Mouse (Mus musculus) limb, embryonic 13.5 days (tissue): ENCODE results near the gene Fhit. TPM values are rescaled to one million over a fixed set of nuclear protein-coding genes. Genes with fewer than 3 reads are reported as not detected.

ENCODE experiments used
- ATAC-seq: fragments of 200-750 bp; cut with Nextera tagmentation; 2 replicates; pipeline ENCODE4 v1.8.0; 2017; ENCODE audit warnings: low read depth, moderate number of reproducible peaks, moderate TSS enrichment; ENCODE audit not compliant: low FRiP score
- H3K27ac ChIP-seq: fragments of 300-500 bp; sonication (generic); 2 replicates; pipeline ENCODE4 v1.5.1; 2015; ENCODE audit warnings: inconsistent platforms, mild to moderate bottlenecking, moderate library complexity
- H3K27me3 ChIP-seq: fragments of 300-500 bp; sonication (generic); 2 replicates; pipeline ENCODE4 v1.6.1; 2015; ENCODE audit warnings: mild to moderate bottlenecking, inconsistent platforms
- H3K36me3 ChIP-seq: fragments of 300-500 bp; sonication (generic); 2 replicates; pipeline ENCODE4 v1.6.1; 2015; ENCODE audit warnings: inconsistent platforms, mild to moderate bottlenecking, moderate library complexity
- H3K4me1 ChIP-seq: fragments of 300-500 bp; sonication (generic); 2 replicates; pipeline ENCODE4 v1.6.1; 2015; ENCODE audit warnings: inconsistent platforms
- H3K4me2 ChIP-seq: fragments of 300-500 bp; sonication (generic); replicated peaks from 2 replicates; pipeline ENCODE4 v1.6.1; 2015; ENCODE audit warnings: inconsistent platforms, mild to moderate bottlenecking, moderate library complexity
- H3K4me3 ChIP-seq: fragments of 300-500 bp; sonication (generic); 2 replicates; pipeline ENCODE4 v1.5.1; 2015; ENCODE audit warnings: moderate library complexity, mild to moderate bottlenecking, inconsistent platforms
- H3K9ac ChIP-seq: fragments of 300-500 bp; sonication (generic); 2 replicates; pipeline ENCODE4 v1.6.1; 2015; ENCODE audit warnings: mild to moderate bottlenecking, inconsistent platforms
- H3K9me3 ChIP-seq: fragments of 300-500 bp; sonication (generic); 2 replicates; pipeline ENCODE4 v1.6.1; 2016; ENCODE audit warnings: inconsistent platforms
- WGBS: fragments of 180-500 bp; shearing (Covaris S2); methylation state at CpG from one replicate; pipeline ENCODE4 v1.1.7; 2015; 5-methylcytosine and 5-hydroxymethylcytosine counted together
- polyA plus RNA-seq: library from polyadenylated mRNA; unstranded; fragments of >200 nt; fragmentation: Nextera tagmentation; extraction: Ambion mirVana; gene quantifications from 2 replicates; pipeline ENCODE4 v1.2.1, GENCODE M21; 2015

Gene Fhit
- polyA plus RNA-seq, 1 experiment from 2014 or later, result 6.3 TPM

GRCm38 (mm10) chr14:10452234-10452633 lies 709.6 kb downstream of the Fhit start:
- WGBS, result 68% methylated on average over 5 of the region's 5 CpGs
- Histone ChIP-seq H3K9ac (no peak overlapping the region), H3K4me3 (no peak overlapping the region), H3K27me3 (no peaks in the 10 kb centered on the region), H3K36me3 (no peaks in the 10 kb centered on the region), H3K9me3 (no peaks in the 10 kb centered on the region), H3K4me1 (peaks cover 11% of the 10 kb centered on the region; the same call in 1 of the 2 replicates), H3K27ac (no peak overlapping the region), H3K4me2 (no peak overlapping the region)
- no peak for ATAC-seq

DNA sequence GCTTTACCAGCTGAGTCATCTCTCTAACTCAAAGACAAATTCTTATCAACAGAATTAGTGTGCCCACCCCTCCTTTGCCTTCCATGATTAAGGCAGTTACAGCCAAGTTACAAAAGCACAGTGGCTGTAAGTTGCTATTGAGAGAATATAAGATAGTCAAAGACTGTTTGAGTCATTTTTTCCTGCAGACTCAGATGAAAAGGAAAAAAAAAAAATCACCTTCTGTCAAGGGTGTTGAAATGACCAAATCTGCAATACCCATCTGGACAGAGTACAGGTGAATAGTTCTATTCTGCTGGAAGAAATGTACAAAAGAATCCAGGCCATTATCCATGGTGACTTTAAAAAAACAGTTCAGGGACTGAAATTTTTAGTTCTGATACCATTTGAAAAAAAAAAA lies 716.5 kb downstream of the Fhit start:
- Histone ChIP-seq H3K4me3 (no peak overlapping the region), H3K9ac (no peak overlapping the region), H3K36me3 (no peaks in the 10 kb centered on the region), H3K4me1 (no peaks in the 10 kb centered on the region), H3K9me3 (no peaks in the 10 kb centered on the region), H3K27ac (no peak overlapping the region), H3K4me2 (no peak overlapping the region), H3K27me3 (no peaks in the 10 kb centered on the region)
- ATAC-seq, result no peak

DNA sequence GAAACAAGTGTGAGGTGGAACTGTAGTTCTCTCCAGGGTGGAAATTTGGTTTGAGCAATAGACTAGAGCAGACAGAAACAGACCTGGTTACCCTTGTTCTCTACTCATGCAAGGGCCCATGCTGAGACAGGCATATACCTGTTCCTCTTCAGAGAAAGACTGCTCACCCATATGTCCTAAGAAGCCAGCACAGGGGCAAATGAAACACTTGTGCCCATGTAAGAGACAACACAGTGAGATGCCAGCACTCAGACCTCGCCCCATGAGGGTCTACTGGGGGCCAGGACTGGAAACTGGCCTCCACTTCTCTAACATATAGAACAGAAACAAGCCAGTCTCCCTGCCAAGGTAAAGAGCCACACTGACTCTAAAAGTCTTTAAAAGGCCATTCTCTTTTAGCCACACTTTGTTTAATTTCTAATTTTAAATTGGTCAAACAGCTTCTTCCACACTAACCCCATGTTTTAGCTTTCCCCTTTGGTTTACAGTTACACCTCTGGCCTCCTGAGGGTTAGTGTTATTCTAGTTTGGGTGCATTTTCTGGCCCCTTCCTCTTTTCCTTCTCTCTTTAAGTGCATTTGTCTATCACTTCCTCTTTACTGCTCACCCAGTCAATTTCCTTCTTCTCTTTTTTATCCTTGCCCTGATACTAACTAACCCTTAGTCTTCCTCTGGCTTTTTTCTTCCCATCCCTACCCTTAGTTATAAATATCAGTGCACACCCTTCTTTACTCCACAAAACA lies 722.7 kb downstream of the Fhit start:
- ATAC-seq, result no peak
- 60% methylated on average over 1 of the region's 1 CpGs for whole genome bisulfite sequencing

GRCm38 (mm10) chr14:10436193-10436592 lies 725.6 kb downstream of the Fhit start:
- Histone ChIP-seq H3K4me1 (no peaks in the 10 kb centered on the region), H3K9ac (no peak overlapping the region), H3K4me3 (no peak overlapping the region), H3K4me2 (no peak overlapping the region), H3K27me3 (no peaks in the 10 kb centered on the region), H3K9me3 (no peaks in the 10 kb centered on the region), H3K27ac (no peak overlapping the region), H3K36me3 (no peaks in the 10 kb centered on the region)
- ATAC-seq, result no peak
- 94% methylated on average over 1 of the region's 1 CpGs for WGBS

More for the DNA sequence above, 722.7 kb downstream of the Fhit start:
- no peak overlapping the region for H3K27ac ChIP-seq
- no peaks in the 10 kb centered on the region for H3K27me3 ChIP-seq
- no peaks in the 10 kb centered on the region for H3K36me3 ChIP-seq
- H3K9me3 ChIP-seq, result no peaks in the 10 kb centered on the region
- H3K9ac ChIP-seq, result no peak overlapping the region
- no peak overlapping the region for H3K4me2 ChIP-seq
- H3K4me3 ChIP-seq, result no peak overlapping the region
- H3K4me1 ChIP-seq, result no peaks in the 10 kb centered on the region

DNA sequence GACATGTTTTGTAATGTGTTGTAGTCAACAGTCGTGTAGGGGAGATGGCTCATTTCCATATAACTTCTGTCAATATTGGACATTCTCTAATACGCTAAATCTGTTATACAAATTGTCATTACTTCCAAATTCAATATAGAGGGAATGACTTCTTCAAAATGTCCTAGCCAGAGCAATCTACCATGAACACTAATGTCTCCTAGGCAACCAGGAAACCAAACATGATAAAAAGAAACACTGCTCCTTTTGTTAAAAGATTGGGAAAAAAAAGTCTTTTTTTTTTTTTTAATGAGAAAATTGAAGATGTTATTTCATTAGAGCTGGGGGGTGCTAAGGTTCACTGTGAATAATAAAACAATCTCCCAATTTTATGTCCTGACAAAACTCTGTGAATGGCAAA lies 729.3 kb downstream of the Fhit start:
- Histone ChIP-seq H3K27me3 (no peaks in the 10 kb centered on the region), H3K36me3 (no peaks in the 10 kb centered on the region), H3K4me1 (no peaks in the 10 kb centered on the region), H3K9me3 (no peaks in the 10 kb centered on the region), H3K4me3 (no peak overlapping the region), H3K9ac (no peak overlapping the region), H3K27ac (no peak overlapping the region), H3K4me2 (no peak overlapping the region)
- WGBS, result 84% methylated on average over 2 of the region's 2 CpGs
- no peak for ATAC-seq

DNA sequence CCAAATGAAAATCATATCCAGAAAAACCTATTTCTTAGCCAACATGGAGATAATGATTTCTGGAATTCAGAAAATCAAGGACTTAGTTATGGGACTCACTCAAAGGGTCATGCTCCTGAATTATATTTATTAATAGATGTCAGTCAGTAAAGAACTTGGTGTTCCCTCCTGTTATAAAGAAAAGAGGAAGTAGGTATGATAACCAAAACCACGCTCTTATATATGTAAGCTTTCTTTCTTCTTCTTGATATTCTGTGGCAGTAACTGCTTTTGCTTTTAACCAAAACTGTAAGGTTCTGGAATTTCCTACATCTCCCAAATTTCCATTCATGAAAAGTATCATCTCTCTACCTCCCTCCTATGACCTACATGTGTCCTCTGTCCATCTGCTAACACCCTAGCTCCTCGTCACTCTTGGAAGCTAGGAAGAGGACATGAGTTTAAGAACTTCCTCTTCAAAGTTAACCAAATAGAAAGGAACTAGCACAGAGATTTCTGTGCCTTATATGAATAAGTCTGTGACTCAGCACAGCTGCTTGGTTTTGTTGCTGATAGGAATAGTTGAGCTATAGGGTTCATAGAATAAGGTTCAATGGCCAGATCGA lies 731.3 kb downstream of the Fhit start:
- Histone ChIP-seq H3K9ac (no peak overlapping the region), H3K27ac (no peak overlapping the region), H3K4me1 (no peaks in the 10 kb centered on the region), H3K4me3 (no peak overlapping the region), H3K4me2 (no peak overlapping the region), H3K27me3 (no peaks in the 10 kb centered on the region), H3K36me3 (no peaks in the 10 kb centered on the region), H3K9me3 (no peaks in the 10 kb centered on the region)
- ATAC-seq, result no peak
- WGBS, result 92% methylated on average over 3 of the region's 3 CpGs

DNA sequence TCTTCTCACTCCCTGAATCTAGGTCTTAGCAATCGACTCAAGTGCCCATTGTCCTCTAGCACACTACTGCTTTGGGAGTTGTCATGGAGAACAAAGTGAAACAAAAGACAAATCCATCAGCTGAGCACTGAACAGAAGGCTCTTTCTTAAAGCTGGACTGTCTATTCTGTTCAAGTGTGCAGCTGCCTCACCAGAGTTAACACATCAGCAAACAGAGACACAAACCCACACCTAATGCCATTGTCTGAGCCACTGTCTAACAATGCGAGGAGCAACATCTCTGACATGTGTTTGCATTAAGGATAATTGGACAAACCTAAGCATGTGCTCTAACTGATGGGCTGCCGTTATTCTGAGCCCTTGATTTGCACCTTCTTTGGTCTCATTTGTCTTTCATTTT lies 738.3 kb downstream of the Fhit start:
- H3K4me1 ChIP-seq, result no peaks in the 10 kb centered on the region
- no peaks in the 10 kb centered on the region for H3K9me3 ChIP-seq
- H3K9ac ChIP-seq, result no peak overlapping the region
- H3K27me3 ChIP-seq, result no peaks in the 10 kb centered on the region
- H3K27ac ChIP-seq, result no peak overlapping the region
- H3K4me2 ChIP-seq, result no peak overlapping the region
- no peak overlapping the region for H3K4me3 ChIP-seq
- no peaks in the 10 kb centered on the region for H3K36me3 ChIP-seq
- no peak for ATAC-seq
- WGBS, result 89% methylated on average over 3 of the region's 3 CpGs

- no peaks in the 10 kb centered on the region for H3K4me1 ChIP-seq
- H3K9me3 ChIP-seq, result no peaks in the 10 kb centered on the region
- H3K27ac ChIP-seq, result no peak overlapping the region
- no peak overlapping the region for H3K4me2 ChIP-seq
- WGBS, result 77% methylated on average over 1 of the region's 1 CpGs
- no peaks in the 10 kb centered on the region for H3K36me3 ChIP-seq
- no peak for ATAC-seq
- no peaks in the 10 kb centered on the region for H3K27me3 ChIP-seq
- no peak overlapping the region for H3K9ac ChIP-seq
- H3K4me3 ChIP-seq, result no peak overlapping the region
These were observed 739.6 kb downstream of the Fhit start for GRCm38 (mm10) chr14:10422261-10422660.

DNA sequence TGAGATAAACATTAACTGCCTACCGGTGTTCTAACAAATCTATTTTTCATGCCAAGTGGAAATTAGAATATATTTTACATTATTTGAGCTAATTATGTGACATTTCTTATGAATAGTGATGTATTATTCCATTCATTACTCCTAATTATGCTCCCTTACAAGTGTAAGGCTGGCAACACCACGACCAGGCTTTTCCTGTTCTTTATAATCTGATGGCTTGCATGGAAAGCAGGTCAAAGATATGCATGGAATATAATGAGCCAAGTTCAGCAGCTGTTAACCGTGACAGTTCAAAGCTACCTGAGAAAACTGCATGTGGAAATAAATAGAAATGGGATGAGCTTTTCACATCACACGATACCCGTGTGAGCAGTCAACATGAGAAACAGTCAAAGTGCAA lies 746.8 kb downstream of the Fhit start:
- WGBS, result 83% methylated on average over 5 of the region's 5 CpGs
- Histone ChIP-seq H3K4me1 (no peaks in the 10 kb centered on the region), H3K9ac (no peak overlapping the region), H3K27ac (no peak overlapping the region), H3K4me2 (no peak overlapping the region), H3K9me3 (no peaks in the 10 kb centered on the region), H3K27me3 (no peaks in the 10 kb centered on the region), H3K4me3 (no peak overlapping the region), H3K36me3 (no peaks in the 10 kb centered on the region)
- ATAC-seq, result no peak

DNA sequence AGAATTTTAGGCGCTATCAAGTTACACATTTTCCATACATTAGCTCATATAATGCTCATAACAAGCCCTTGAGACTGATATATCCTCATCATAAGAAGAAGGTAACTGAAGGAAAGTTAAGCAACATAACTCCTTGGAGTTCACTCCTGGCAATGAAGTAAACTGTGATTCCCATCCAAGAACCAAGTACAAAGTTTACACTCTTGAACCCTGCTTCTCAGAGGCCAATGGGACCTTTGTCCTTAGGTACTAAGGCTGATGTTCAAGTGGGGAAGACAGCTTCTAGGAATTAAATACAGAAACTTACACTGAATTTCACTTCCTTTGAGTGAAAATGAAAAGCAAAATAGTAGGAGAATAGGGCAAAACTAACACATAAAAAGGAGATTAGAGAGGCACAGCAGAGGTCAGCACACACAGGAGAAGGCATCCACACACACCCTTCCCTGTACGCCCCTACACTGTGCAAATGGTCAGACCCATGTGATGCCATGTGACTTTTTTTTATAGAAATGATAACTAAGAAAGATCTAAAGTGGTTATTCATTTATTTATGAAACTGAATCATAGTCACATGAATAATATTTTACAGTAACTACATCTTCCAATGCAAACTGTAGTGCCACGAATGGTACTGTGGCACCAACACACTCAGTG lies 752.4 kb downstream of the Fhit start:
- Histone ChIP-seq H3K9me3 (no peaks in the 10 kb centered on the region), H3K4me3 (no peak overlapping the region), H3K4me2 (no peak overlapping the region), H3K27ac (no peak overlapping the region), H3K9ac (no peak overlapping the region), H3K4me1 (no peaks in the 10 kb centered on the region), H3K36me3 (no peaks in the 10 kb centered on the region), H3K27me3 (no peaks in the 10 kb centered on the region)
- ATAC-seq, result no peak
- WGBS, result 89% methylated on average over 3 of the region's 3 CpGs

GRCm38 (mm10) chr14:10405346-10405745 lies 756.5 kb downstream of the Fhit start:
- no peak for ATAC-seq
- Histone ChIP-seq H3K27me3 (no peaks in the 10 kb centered on the region), H3K4me2 (no peak overlapping the region), H3K36me3 (no peaks in the 10 kb centered on the region), H3K9me3 (no peaks in the 10 kb centered on the region), H3K4me1 (no peaks in the 10 kb centered on the region), H3K9ac (no peak overlapping the region), H3K4me3 (no peak overlapping the region), H3K27ac (no peak overlapping the region)
- WGBS, result 74% methylated on average over 1 of the region's 1 CpGs

DNA sequence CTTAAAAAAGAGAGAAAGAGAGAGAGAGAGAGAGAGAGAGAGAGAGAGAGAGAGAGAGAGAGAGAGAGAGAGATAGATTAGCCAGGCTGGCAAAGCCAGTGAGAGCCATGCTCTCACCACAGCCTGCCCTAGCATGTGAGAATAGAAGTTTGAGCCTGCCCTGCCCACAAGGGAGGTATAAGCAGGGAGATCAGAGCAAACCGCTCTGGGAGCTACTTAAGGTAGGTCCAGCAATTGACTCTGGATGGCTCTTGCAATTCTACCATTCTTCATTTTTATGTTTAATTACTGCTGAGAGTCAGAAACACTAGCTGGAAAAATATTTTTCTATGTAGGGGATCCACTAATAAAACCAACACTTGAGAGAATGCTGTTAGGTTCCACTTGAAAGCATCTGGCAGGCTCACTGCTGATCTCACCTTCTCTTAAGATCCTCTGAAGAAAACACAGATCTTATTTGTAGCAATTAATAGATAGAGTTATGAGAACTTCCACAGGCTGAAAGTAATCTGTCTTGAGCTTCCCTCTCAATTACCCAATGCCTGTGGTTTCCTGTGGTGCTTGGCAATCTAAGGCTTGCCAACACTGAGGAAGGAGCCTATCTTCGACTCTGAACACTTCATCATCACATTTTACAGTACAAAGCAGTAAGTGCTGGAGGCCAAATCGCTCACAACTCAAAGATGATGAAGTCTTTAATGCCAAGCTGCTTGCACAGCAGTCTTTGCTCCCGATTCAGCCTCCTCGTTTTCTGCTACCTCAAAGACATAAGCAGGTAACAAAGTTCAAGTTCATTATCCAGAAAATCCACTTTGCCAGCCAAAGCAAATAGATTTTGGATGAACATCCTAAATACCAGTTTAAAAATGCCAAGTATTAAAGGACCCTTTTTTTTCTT lies 793.8 kb downstream of the Fhit start:
- 70% methylated on average over 5 of the region's 5 CpGs for WGBS
- Histone ChIP-seq H3K4me1 (no peaks in the 10 kb centered on the region), H3K4me3 (no peak overlapping the region), H3K27me3 (no peaks in the 10 kb centered on the region), H3K36me3 (no peaks in the 10 kb centered on the region), H3K9ac (no peak overlapping the region), H3K27ac (no peak overlapping the region), H3K4me2 (no peak overlapping the region), H3K9me3 (no peaks in the 10 kb centered on the region)
- no peak for ATAC-seq
